Mouse (Mus musculus) stomach, adult 2 months (tissue): ENCODE data around the gene Adssl1. TPM values are rescaled to one million over a fixed set of nuclear protein-coding genes. Genes with fewer than 3 reads are reported as not detected.

Experiments
- polyA plus RNA-seq: library from polyadenylated mRNA; depleted of rRNA; stranded (reverse); fragments of >200 nt; gene quantifications from 2 replicates; pipeline ENCODE4 v1.2.3, GENCODE M21; 2012; rRNA removed

Gene Adssl1
- 7.7 and 16.7 TPM in 2 replicates for polyA plus RNA-seq

GRCm38 (mm10) chr12:112619686-112620353 is at the start of gene Adssl1:
Gene Adssl1, plus strand, starts transcription at chr12:112620045.

GRCm38 (mm10) chr12:112588426-112589256 is 31.2 kb upstream of the Adssl1 start, which contains the start of gene Inf2:
Gene Inf2, plus strand, starts transcription at chr12:112588784.

GRCm38 (mm10) chr12:112644180-112644854 is 24.5 kb downstream of the Adssl1 start, which contains the start of gene Siva1:
Gene Siva1, plus strand, starts transcription at chr12:112644679.

GRCm38 (mm10) chr12:112674132-112675011 is 54.5 kb downstream of the Adssl1 start, which contains the start of gene Akt1:
Gene Akt1, minus strand, starts transcription at chr12:112674884.

GRCm38 (mm10) chr12:112678555-112679026 is 58.7 kb downstream of the Adssl1 start, which contains the start of gene Zbtb42:
Gene Zbtb42, plus strand, starts transcription at chr12:112678828.

Other genes with a start within 250 kb of the Adssl1 start
- gene A530016L24Rik, start 130.6 kb upstream of the Adssl1 start, polyA plus RNA-seq, result 0.96 and 1.2 TPM in 2 replicates
- 0.38 and 1.1 TPM in 2 replicates for gene Tmem179, start 103.3 kb upstream of the Adssl1 start, polyA plus RNA-seq
- 5.6 and 6.4 TPM in 2 replicates for gene Inf2, start 31.3 kb upstream of the Adssl1 start, polyA plus RNA-seq
- 16.5 and 24.7 TPM in 2 replicates for gene Siva1, start 24.6 kb downstream of the Adssl1 start, polyA plus RNA-seq
- gene Akt1, start 54.8 kb downstream of the Adssl1 start, polyA plus RNA-seq, result 108 and 117 TPM in 2 replicates
- gene Zbtb42, start 58.8 kb downstream of the Adssl1 start, polyA plus RNA-seq, result 19.5 and 22.8 TPM in 2 replicates
- 53.4 and 62.7 TPM in 2 replicates for gene Cep170b, start 100.4 kb downstream of the Adssl1 start, polyA plus RNA-seq
- gene Pld4, start 140.6 kb downstream of the Adssl1 start, polyA plus RNA-seq, result 8.0 and 11.8 TPM in 2 replicates
- gene Ahnak2, start 182.6 kb downstream of the Adssl1 start, polyA plus RNA-seq, result 4.8 and 6.8 TPM in 2 replicates
- 5.3 and 9.1 TPM in 2 replicates for gene Clba1, start 188.9 kb downstream of the Adssl1 start, polyA plus RNA-seq
- 11.5 and 11.9 TPM in 2 replicates for gene Cdca4, start 209.4 kb downstream of the Adssl1 start, polyA plus RNA-seq
- 0.87 and 2.0 TPM in 2 replicates for gene Gpr132, start 248.2 kb downstream of the Adssl1 start, polyA plus RNA-seq